Mouse (Mus musculus): ENCODE data around the gene Hoxc4. TPM values are rescaled to one million over a fixed set of nuclear protein-coding genes. Genes with fewer than 3 reads are reported as not detected.

The Hoxc4 gene
- total and polyA plus RNA-seq, 2 experiments from 2014 or later, result not detected

DNA sequence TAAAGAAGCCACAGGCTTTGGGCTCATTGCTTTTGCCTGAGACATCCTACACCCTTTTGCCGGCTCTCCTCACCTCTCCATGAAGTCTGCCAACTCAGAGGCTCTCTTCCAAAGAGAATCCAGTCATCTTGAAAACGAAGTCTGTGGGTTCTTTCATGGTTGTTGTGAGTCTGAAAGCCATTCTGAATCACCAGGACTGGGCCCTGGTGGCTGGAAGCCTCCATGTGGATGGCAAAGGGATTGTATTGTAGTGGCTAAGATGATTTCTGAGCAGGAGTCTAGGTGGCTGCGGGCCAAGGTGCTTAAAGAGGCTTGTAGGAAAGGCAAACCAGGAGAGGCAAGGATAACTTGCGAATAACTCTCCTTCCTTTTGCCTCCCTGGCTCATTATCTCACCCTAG is 16.6 kb upstream of the Hoxc4 start:
- Histone ChIP-seq H3K4me1 (ENCODE audit: control insufficient read depth, insufficient read depth) (peaks cover 25% of the 10 kb centered on the region), H3K4me3 (ENCODE audit: low read depth, low read length) (no peak overlapping the region), H3K9ac (replicated peaks; ENCODE audit: low read depth, low read length) (no peak overlapping the region), H3K27me3 (ENCODE audit: control insufficient read depth, insufficient read depth, low read length) (peaks cover 98% of the 10 kb centered on the region), H3K36me3 (replicated peaks; ENCODE audit: control insufficient read depth, insufficient read depth, low read length) (no peaks in the 10 kb centered on the region), H3K4me2 (ENCODE audit: low read depth, low read length) (no peak overlapping the region), H3K9me3 (replicated peaks; ENCODE audit: control insufficient read depth, low read length) (no peaks in the 10 kb centered on the region), H3K27ac (ENCODE audit: low read depth) (no peak overlapping the region)
- ATAC-seq (ENCODE audit: insufficient read depth, low read depth), result no peak
- 55% methylated on average over 4 of the region's 4 CpGs for WGBS
- TF ChIP-seq EP300 (IDR thresholded peaks at IDR 0.05; ENCODE audit: low read depth) (no peak), CTCF (IDR thresholded peaks at IDR 0.05; ENCODE audit: low read depth) (no peak)
- DNase-seq (ENCODE audit: low spot score), result no peak

GRCm38 (mm10) chr15:103002821-103003448 is 15.8 kb upstream of the Hoxc4 start:
- peaks cover 25% of the 10 kb centered on the region for H3K4me1 ChIP-seq (ENCODE audit: control insufficient read depth, insufficient read depth)
- H3K9ac ChIP-seq (replicated peaks; ENCODE audit: low read depth, low read length), result no peak overlapping the region
- H3K4me2 ChIP-seq (ENCODE audit: low read depth, low read length), result no peak overlapping the region
- H3K9me3 ChIP-seq (replicated peaks; ENCODE audit: control insufficient read depth, low read length), result no peaks in the 10 kb centered on the region
- DNase-seq (ENCODE audit: low spot score), result no peak
- no peak overlapping the region for H3K4me3 ChIP-seq (ENCODE audit: low read depth, low read length)
- 39% methylated on average over 13 of the region's 13 CpGs for WGBS
- no peak overlapping the region for H3K27ac ChIP-seq (ENCODE audit: low read depth)
- ATAC-seq (ENCODE audit: insufficient read depth, low read depth), result no peak
- TF ChIP-seq EP300 (IDR thresholded peaks at IDR 0.05; ENCODE audit: low read depth), result no peak
- no peak for TF ChIP-seq CTCF (IDR thresholded peaks at IDR 0.05; ENCODE audit: low read depth)
- H3K27me3 ChIP-seq (ENCODE audit: control insufficient read depth, insufficient read depth, low read length), result peaks cover 98% of the 10 kb centered on the region
- no peaks in the 10 kb centered on the region for H3K36me3 ChIP-seq (replicated peaks; ENCODE audit: control insufficient read depth, insufficient read depth, low read length)

DNA sequence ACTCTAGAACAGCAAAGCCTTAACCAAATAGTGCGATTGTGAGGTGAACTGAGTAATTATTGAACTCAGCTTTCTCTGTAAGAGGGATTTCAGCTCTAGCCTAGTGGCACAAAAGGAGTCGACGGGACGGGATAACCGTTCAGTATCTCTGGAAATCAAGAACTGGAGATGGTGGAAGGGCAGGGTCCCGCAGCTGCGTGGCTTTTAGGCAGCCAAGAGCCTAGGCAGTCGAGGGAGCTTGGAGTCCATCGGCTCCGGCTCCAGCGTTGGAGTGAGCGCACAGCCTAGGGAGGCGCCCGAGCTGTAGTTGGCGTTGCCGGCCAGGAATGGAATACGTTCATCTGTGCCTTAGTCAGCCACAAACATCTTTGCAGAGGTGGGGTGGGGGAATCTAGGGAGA is 13.4 kb upstream of the Hoxc4 start:
- ATAC-seq (ENCODE audit: insufficient read depth, low read depth) (no peak), DNase-seq (ENCODE audit: low spot score) (no peak)
- peaks cover 98% of the 10 kb centered on the region for H3K27me3 ChIP-seq (ENCODE audit: control insufficient read depth, insufficient read depth, low read length)

GRCm38 (mm10) chr15:103005797-103006196 is 12.9 kb upstream of the Hoxc4 start:
- no peak overlapping the region for H3K9ac ChIP-seq (replicated peaks; ENCODE audit: low read depth, low read length)

More for the DNA sequence above, 13.4 kb upstream of the Hoxc4 start:
- no peak overlapping the region for H3K4me3 ChIP-seq (ENCODE audit: low read depth, low read length)
- H3K9me3 ChIP-seq (replicated peaks; ENCODE audit: control insufficient read depth, low read length), result no peaks in the 10 kb centered on the region
- no peak for TF ChIP-seq EP300 (IDR thresholded peaks at IDR 0.05; ENCODE audit: low read depth)
- TF ChIP-seq CTCF (IDR thresholded peaks at IDR 0.05; ENCODE audit: low read depth), result no peak
- WGBS, result 3% methylated on average over 17 of the region's 17 CpGs
- no peak overlapping the region for H3K9ac ChIP-seq (replicated peaks; ENCODE audit: low read depth, low read length)
- peaks cover 16% of the 10 kb centered on the region for H3K4me1 ChIP-seq (ENCODE audit: control insufficient read depth, insufficient read depth)
- H3K36me3 ChIP-seq (replicated peaks; ENCODE audit: control insufficient read depth, insufficient read depth, low read length), result no peaks in the 10 kb centered on the region
- H3K27ac ChIP-seq (ENCODE audit: low read depth), result no peak overlapping the region
- H3K4me2 ChIP-seq (ENCODE audit: low read depth, low read length), result no peak overlapping the region

DNA sequence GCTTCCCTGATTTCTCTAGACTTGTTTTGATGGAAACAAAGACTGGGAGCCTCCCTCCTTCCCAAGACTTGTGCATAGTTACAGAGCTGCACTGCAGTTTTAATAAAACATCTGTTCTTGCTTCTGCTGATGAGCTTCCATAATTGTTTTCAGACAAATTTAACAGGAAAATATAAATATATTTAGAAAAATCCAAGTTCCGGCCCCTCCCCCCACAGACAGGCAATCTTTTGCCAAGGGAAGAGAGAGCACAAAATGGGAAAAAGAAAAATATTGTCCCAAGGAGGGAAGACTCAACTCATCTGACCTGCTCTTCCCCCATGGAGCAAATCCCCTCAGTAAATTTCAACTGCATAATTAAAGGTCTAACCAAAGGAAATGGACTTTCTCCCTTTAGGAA is 12.4 kb upstream of the Hoxc4 start:
- WGBS, result 6% methylated on average over 1 of the region's 1 CpGs
- Histone ChIP-seq H3K4me2 (ENCODE audit: low read depth, low read length) (no peak overlapping the region), H3K9ac (replicated peaks; ENCODE audit: low read depth, low read length) (no peak overlapping the region), H3K4me1 (ENCODE audit: control insufficient read depth, insufficient read depth) (peaks cover 5% of the 10 kb centered on the region), H3K27ac (ENCODE audit: low read depth) (no peak overlapping the region), H3K27me3 (ENCODE audit: control insufficient read depth, insufficient read depth, low read length) (peaks cover 99% of the 10 kb centered on the region), H3K4me3 (ENCODE audit: low read depth, low read length) (no peak overlapping the region), H3K9me3 (replicated peaks; ENCODE audit: control insufficient read depth, low read length) (no peaks in the 10 kb centered on the region), H3K36me3 (replicated peaks; ENCODE audit: control insufficient read depth, insufficient read depth, low read length) (no peaks in the 10 kb centered on the region)
- DNase-seq (ENCODE audit: low spot score) (no peak), ATAC-seq (ENCODE audit: insufficient read depth, low read depth) (no peak)
- no peak for TF ChIP-seq CTCF (IDR thresholded peaks at IDR 0.05; ENCODE audit: low read depth)

More at GRCm38 (mm10) chr15:103005797-103006196, 12.9 kb upstream of the Hoxc4 start:
- H3K36me3 ChIP-seq (replicated peaks; ENCODE audit: control insufficient read depth, insufficient read depth, low read length), result no peaks in the 10 kb centered on the region
- no peak overlapping the region for H3K27ac ChIP-seq (ENCODE audit: low read depth)
- peaks cover 98% of the 10 kb centered on the region for H3K27me3 ChIP-seq (ENCODE audit: control insufficient read depth, insufficient read depth, low read length)
- no peak overlapping the region for H3K4me3 ChIP-seq (ENCODE audit: low read depth, low read length)
- no peaks in the 10 kb centered on the region for H3K9me3 ChIP-seq (replicated peaks; ENCODE audit: control insufficient read depth, low read length)
- DNase-seq (ENCODE audit: low spot score), result no peak
- WGBS, result 12% methylated on average over 5 of the region's 5 CpGs
- peaks cover 11% of the 10 kb centered on the region for H3K4me1 ChIP-seq (ENCODE audit: control insufficient read depth, insufficient read depth)
- H3K4me2 ChIP-seq (ENCODE audit: low read depth, low read length), result no peak overlapping the region
- ATAC-seq (ENCODE audit: insufficient read depth, low read depth), result no peak
- TF ChIP-seq CTCF (IDR thresholded peaks at IDR 0.05; ENCODE audit: low read depth) (no peak), EP300 (IDR thresholded peaks at IDR 0.05; ENCODE audit: low read depth) (no peak)
